Mouse (Mus musculus) olfactory bulb, adult 2 months (tissue): ENCODE data around the gene Nkx2-1. TPM values are rescaled to one million over a fixed set of nuclear protein-coding genes. Genes with fewer than 3 reads are reported as not detected.
"Not testable (repeated sequence)": the region's sequence is repeated elsewhere in the genome, so short reads cannot be mapped to it uniquely, and the experiment has no call there.

Source experiments
- H3K27ac ChIP-seq: fragments of 200-500 bp; 2 replicates; pipeline ENCODE4 v1.5.1; 2012; ENCODE audit warnings: low read depth, low read length; ENCODE audit not compliant: insufficient read depth
- H3K4me1 ChIP-seq: fragments of 200-500 bp; 2 replicates; pipeline ENCODE4 v1.6.1; 2012; ENCODE audit warnings: low read length; ENCODE audit not compliant: control insufficient read depth, insufficient read depth
- H3K4me3 ChIP-seq: fragments of 200-500 bp; 2 replicates; pipeline ENCODE4 v1.5.1; 2012; ENCODE audit warnings: mild to moderate bottlenecking, low read depth, low read length, moderate library complexity; ENCODE audit not compliant: insufficient read depth
- CTCF ChIP-seq: fragments of 200-500 bp; IDR thresholded peaks from 2 replicates; pipeline ENCODE4 v1.5.1; 2012; ENCODE audit warnings: low read depth, mild to moderate bottlenecking, low read length, moderate library complexity; ENCODE audit not compliant: insufficient read depth
- POLR2A ChIP-seq: fragments of 200-500 bp; IDR thresholded peaks from 2 replicates; pipeline ENCODE4 v1.6.1; 2012; ENCODE audit warnings: mild to moderate bottlenecking, low read depth, low read length, moderate library complexity; ENCODE audit not compliant: insufficient read depth
- WGBS: fragments of 180-500 bp; shearing (Covaris S2); methylation state at CpG from one replicate; pipeline ENCODE4 v1.1.7; 2018; 5-methylcytosine and 5-hydroxymethylcytosine counted together
- polyA plus RNA-seq: library from polyadenylated mRNA; stranded (reverse); fragments of >200 nt; gene quantifications from 2 replicates; pipeline ENCODE4 v1.2.4, GENCODE M21; 2012; ENCODE audit warnings: low replicate concordance; ENCODE audit not compliant: missing spikeins, insufficient read depth, insufficient read length

The Nkx2-1 gene
- polyA plus RNA-seq, 1 experiment = not detected

GRCm38 (mm10) chr12:56534311-56534650 is 2.4 kb downstream of the Nkx2-1 start:
- Histone ChIP-seq H3K27ac (no peak overlapping the region), H3K4me3 (no peak overlapping the region), H3K4me1 (peaks cover 18% of the 10 kb centered on the region)
- 1% methylated on average over 24 of the region's 24 CpGs for WGBS
- TF ChIP-seq CTCF (no peak), POLR2A (no peak)

GRCm38 (mm10) chr12:56533501-56534310 is 3.0 kb downstream of the Nkx2-1 start:
- peaks cover 18% of the 10 kb centered on the region for H3K4me1 ChIP-seq
- no peak for TF ChIP-seq POLR2A
- TF ChIP-seq CTCF = no peak
- H3K4me3 ChIP-seq = no peak overlapping the region
- 2% methylated on average over 54 of the region's 54 CpGs for WGBS
- H3K27ac ChIP-seq = no peak overlapping the region

- WGBS = 2% methylated on average over 50 of the region's 50 CpGs
- H3K4me1 ChIP-seq = peaks cover 18% of the 10 kb centered on the region
- no peak overlapping the region for H3K27ac ChIP-seq
- H3K4me3 ChIP-seq = no peak overlapping the region
- TF ChIP-seq POLR2A = no peak
- no peak for TF ChIP-seq CTCF
Observed at GRCm38 (mm10) chr12:56532986-56533495, 3.7 kb downstream of the Nkx2-1 start.

- TF ChIP-seq CTCF (no peak), POLR2A (no peak)
- WGBS = 4% methylated on average over 4 of the region's 4 CpGs
- peaks cover 18% of the 10 kb centered on the region for H3K4me1 ChIP-seq
- no peak overlapping the region for H3K27ac ChIP-seq
- no peak overlapping the region for H3K4me3 ChIP-seq
Observed at GRCm38 (mm10) chr12:56532142-56532541, 4.6 kb downstream of the Nkx2-1 start.

- no peak overlapping the region for H3K27ac ChIP-seq
- H3K4me3 ChIP-seq = no peak overlapping the region
- no peak for TF ChIP-seq CTCF
- TF ChIP-seq POLR2A = no peak
- WGBS = 6% methylated on average over 3 of the region's 3 CpGs
- H3K4me1 ChIP-seq = peaks cover 14% of the 10 kb centered on the region
Observed at GRCm38 (mm10) chr12:56531051-56531620, 5.6 kb downstream of the Nkx2-1 start.

- 1% methylated on average over 3 of the region's 3 CpGs for WGBS
- Histone ChIP-seq H3K27ac (no peak overlapping the region), H3K4me3 (no peak overlapping the region), H3K4me1 (peaks cover 11% of the 10 kb centered on the region)
- TF ChIP-seq POLR2A (no peak), CTCF (no peak)
Observed at GRCm38 (mm10) chr12:56529931-56530330, 6.8 kb downstream of the Nkx2-1 start.

GRCm38 (mm10) chr12:56528881-56529681 is 7.6 kb downstream of the Nkx2-1 start:
- H3K4me3 ChIP-seq = no peak overlapping the region
- H3K27ac ChIP-seq = no peak overlapping the region
- H3K4me1 ChIP-seq = peaks cover 5% of the 10 kb centered on the region; the same call in 1 of the 2 replicates
- no peak for TF ChIP-seq CTCF
- TF ChIP-seq POLR2A = no peak
- WGBS = 3% methylated on average over 36 of the region's 36 CpGs

- Histone ChIP-seq H3K4me3 (no peak overlapping the region), H3K27ac (no peak overlapping the region), H3K4me1 (peaks cover 4% of the 10 kb centered on the region; the same call in 1 of the 2 replicates)
- TF ChIP-seq CTCF = no peak
- no peak for TF ChIP-seq POLR2A
- 3% methylated on average over 8 of the region's 8 CpGs for WGBS
Observed at GRCm38 (mm10) chr12:56528034-56528570, 8.6 kb downstream of the Nkx2-1 start.

- TF ChIP-seq POLR2A = no peak
- TF ChIP-seq CTCF = no peak
- Histone ChIP-seq H3K4me3 (no peak overlapping the region), H3K27ac (no peak overlapping the region), H3K4me1 (no peaks in the 10 kb centered on the region)
- WGBS = 22% methylated on average over 4 of the region's 4 CpGs
Observed at GRCm38 (mm10) chr12:56527071-56527470, 9.6 kb downstream of the Nkx2-1 start.

- WGBS = 6% methylated on average over 11 of the region's 16 CpGs
- not testable (repeated sequence) for H3K4me3 ChIP-seq, H3K27ac ChIP-seq, H3K4me1 ChIP-seq
Observed at GRCm38 (mm10) chr12:56525219-56525797, 11.4 kb downstream of the Nkx2-1 start.
